Mouse (Mus musculus) CH12.LX (cell line): Measurements from ENCODE around the gene Mtfr1l. TPM values are rescaled to one million over a fixed set of nuclear protein-coding genes. Genes with fewer than 3 reads are reported as not detected.

Source experiments
- DNase-seq: peaks from one replicate; pipeline ENCODE4 v3.0.0-alpha.2; 2013; ENCODE audit errors: extremely low read depth
- H3K27ac ChIP-seq: 2 replicates; pipeline ENCODE4 v1.5.1; 2012; ENCODE audit warnings: low read depth, mild to moderate bottlenecking, control low read depth, moderate library complexity; ENCODE audit not compliant: insufficient read depth
- H3K27me3 ChIP-seq: replicated peaks from 2 replicates; pipeline ENCODE3; 2012; ENCODE audit warnings: inconsistent platforms
- H3K36me3 ChIP-seq, 2 experiments: replicated peaks in 1 of 2; 2 replicates each; pipeline versions ENCODE3 to v1.6.1; 2012; ENCODE audit warnings: inconsistent platforms in 1 of 2, low read length in 1 of 2, mild to moderate bottlenecking in 1 of 2, mixed read lengths in 1 of 2, moderate library complexity in 1 of 2; ENCODE audit not compliant: control insufficient read depth in 1 of 2, insufficient read depth in 1 of 2
- H3K4me1 ChIP-seq, 2 experiments: 2 replicates each; pipeline ENCODE4 v1.6.1; 2012; ENCODE audit warnings: inconsistent platforms in 1 of 2, moderate library complexity in 1 of 2; ENCODE audit not compliant: insufficient read depth in 2 of 2, control insufficient read depth in 1 of 2
- H3K4me2 ChIP-seq: 2 replicates; pipeline ENCODE4 v1.6.1; 2012; ENCODE audit warnings: low read depth, mild to moderate bottlenecking, control low read depth; ENCODE audit not compliant: poor library complexity, insufficient read depth, severe bottlenecking
- H3K4me3 ChIP-seq, 3 experiments: fragments of 150-350 bp in 1 of 3; sonication (generic) in 1 of 3; replicated peaks in 1 of 3; 2 replicates each; pipeline versions ENCODE3 to v1.5.1; 2011 to 2012; ENCODE audit warnings: low read depth in 2 of 3, low read length in 2 of 3, mild to moderate bottlenecking in 2 of 3, moderate library complexity in 2 of 3, control low read depth in 1 of 3, improper control_type of control experiment in 1 of 3, inconsistent platforms in 1 of 3, mixed read lengths in 1 of 3; ENCODE audit not compliant: poor library complexity in 1 of 3
- H3K79me2 ChIP-seq: replicated peaks from 2 replicates; pipeline ENCODE4 v1.6.1; 2012; ENCODE audit warnings: mild to moderate bottlenecking, moderate library complexity; ENCODE audit not compliant: control insufficient read depth, poor library complexity, insufficient read depth, severe bottlenecking; ENCODE audit errors: extremely low read depth
- H3K9ac ChIP-seq: 2 replicates; pipeline ENCODE4 v1.6.1; 2012; ENCODE audit warnings: low read depth, mild to moderate bottlenecking, control low read depth, moderate library complexity; ENCODE audit not compliant: insufficient read depth
- H3K9me3 ChIP-seq: replicated peaks from 2 replicates; pipeline ENCODE3; 2012; ENCODE audit warnings: low read length, inconsistent platforms, mixed read lengths
- CHD1 ChIP-seq: IDR thresholded peaks from 2 replicates; pipeline ENCODE4 v1.6.1; 2012; ENCODE audit warnings: low read depth, low read length, improper control_type of control experiment, inconsistent platforms
- CTCF ChIP-seq, 2 experiments: IDR thresholded peaks in 1 of 2; conservative IDR thresholded peaks in 1 of 2; 2 replicates each; pipeline ENCODE4 v1.5.1; 2011 to 2012; ENCODE audit warnings: low read depth in 2 of 2, low read length in 2 of 2, improper control_type of control experiment in 1 of 2, inconsistent platforms in 1 of 2, mild to moderate bottlenecking in 1 of 2, moderate library complexity in 1 of 2
- ELF1 ChIP-seq: IDR thresholded peaks from 2 replicates; pipeline ENCODE4 v1.6.1; 2014; ENCODE audit warnings: low read depth, mild to moderate bottlenecking, inconsistent platforms, low read length, improper control_type of control experiment
- EP300 ChIP-seq: IDR thresholded peaks from 2 replicates; pipeline ENCODE4 v1.6.1; 2011; ENCODE audit warnings: low read length, improper control_type of control experiment
- GABPA ChIP-seq: IDR thresholded peaks from 2 replicates; pipeline ENCODE4 v1.6.1; 2012; ENCODE audit warnings: low read depth, low read length, improper control_type of control experiment, inconsistent platforms; ENCODE audit not compliant: insufficient replicate concordance
- HCFC1 ChIP-seq: IDR thresholded peaks from 2 replicates; pipeline ENCODE4 v1.6.1; 2012; ENCODE audit warnings: low read depth, mild to moderate bottlenecking, inconsistent platforms, low read length, improper control_type of control experiment
- IRF4 ChIP-seq: IDR thresholded peaks from 2 replicates; pipeline ENCODE4 v1.6.1; 2014; ENCODE audit warnings: low read depth, mild to moderate bottlenecking, inconsistent platforms, low read length, improper control_type of control experiment
- JUND ChIP-seq: conservative IDR thresholded peaks from 2 replicates; pipeline ENCODE4 v1.6.1; 2011; ENCODE audit warnings: low read depth, low read length, improper control_type of control experiment
- MAFK ChIP-seq: IDR thresholded peaks from 2 replicates; pipeline ENCODE4 v1.6.1; 2011; ENCODE audit warnings: low read length, improper control_type of control experiment; ENCODE audit not compliant: insufficient replicate concordance
- MAX ChIP-seq: IDR thresholded peaks from 2 replicates; pipeline ENCODE4 v1.6.1; 2011; ENCODE audit warnings: low read length, improper control_type of control experiment
- MAZ ChIP-seq: IDR thresholded peaks from 2 replicates; pipeline ENCODE4 v1.6.1; 2012; ENCODE audit warnings: low read depth, mild to moderate bottlenecking, inconsistent platforms, low read length, improper control_type of control experiment, moderate library complexity
- MEF2A ChIP-seq: IDR thresholded peaks from 2 replicates; pipeline ENCODE4 v1.6.1; 2014; ENCODE audit warnings: low read depth, mild to moderate bottlenecking, inconsistent platforms, low read length, improper control_type of control experiment, borderline replicate concordance
- MYC ChIP-seq: IDR thresholded peaks from 2 replicates; pipeline ENCODE4 v1.6.1; 2011; ENCODE audit warnings: low read depth, mild to moderate bottlenecking, improper control_type of control experiment, low read length
- NRF1 ChIP-seq: IDR thresholded peaks from 2 replicates; pipeline ENCODE4 v1.6.1; 2014; ENCODE audit warnings: low read depth, mild to moderate bottlenecking, inconsistent platforms, low read length, improper control_type of control experiment, moderate library complexity
- POLR2A ChIP-seq: IDR thresholded peaks from 2 replicates; pipeline ENCODE4 v1.6.1; 2011; ENCODE audit warnings: low read depth, mild to moderate bottlenecking, improper control_type of control experiment, low read length
- RCOR1 ChIP-seq: conservative IDR thresholded peaks from 2 replicates; pipeline ENCODE4 v1.6.1; 2012; ENCODE audit warnings: low read depth, mild to moderate bottlenecking, inconsistent platforms, low read length, improper control_type of control experiment
- SIN3A ChIP-seq: IDR thresholded peaks from 2 replicates; pipeline ENCODE4 v1.6.1; 2012; ENCODE audit warnings: low read length, improper control_type of control experiment, inconsistent platforms
- SMC3 ChIP-seq: IDR thresholded peaks from 2 replicates; pipeline ENCODE4 v1.6.1; 2011; ENCODE audit warnings: low read depth, low read length, improper control_type of control experiment
- TBP ChIP-seq: conservative IDR thresholded peaks from 2 replicates; pipeline ENCODE4 v1.6.1; 2011; ENCODE audit warnings: low read depth, low read length, improper control_type of control experiment
- ZKSCAN1 ChIP-seq: IDR thresholded peaks from 2 replicates; pipeline ENCODE4 v1.6.1; 2012; ENCODE audit warnings: low read depth, inconsistent platforms, low read length, improper control_type of control experiment, borderline replicate concordance
- ZMIZ1 ChIP-seq: IDR thresholded peaks from 2 replicates; pipeline ENCODE4 v1.6.1; 2012; ENCODE audit warnings: low read depth, mild to moderate bottlenecking, inconsistent platforms, low read length, improper control_type of control experiment
- ZNF384 ChIP-seq: IDR thresholded peaks from 2 replicates; pipeline ENCODE4 v1.6.1; 2012; ENCODE audit warnings: low read depth, low read length, improper control_type of control experiment, inconsistent platforms
- dilution Hi-C: fragments of 300-500 bp; cut with MboI; formaldehyde crosslinking; loops from 2 replicates; pipeline ENCODE4 v1.14.3; 2020; ENCODE audit warnings: low sequenced_read_pairs; ENCODE audit not compliant: extremely low pct_unique_long_range_greater_than_20kb, extremely low pct_ligation_motif_present
- in situ Hi-C: fragments of 300-500 bp; cut with MboI; formaldehyde crosslinking; loops from 3 replicates; pipeline ENCODE4 v1.14.3; 2019; ENCODE audit warnings: low sequenced_read_pairs, low pct_ligation_motif_present, low pct_unique_long_range_greater_than_20kb, mixed read lengths
- polyA plus RNA-seq: library from polyadenylated mRNA; unstranded; fragments of >175 nt; gene quantifications from 2 replicates; pipeline ENCODE4 v1.2.1, GENCODE M21; 2012; ENCODE audit warnings: low read depth; ENCODE audit not compliant: insufficient read length
- total RNA-seq, 2 experiments: library from RNA; depleted of rRNA; stranded (reverse); fragments of 300-350 nt in 1 of 2; fragments of >200 nt in 1 of 2; gene quantifications; 2 replicates each; pipeline ENCODE4 v1.2.3; 2012 to 2014

Mtfr1l gene
- total and polyA plus RNA-seq, 3 experiments: 16.2 to 36.5 (median 34.0) TPM

GRCm38 (mm10) chr4:134516981-134517380, 18.2 kb downstream of the Mtfr1l start:
- dilution Hi-C loops (no loop called here), in situ Hi-C loops (no loop called here)
- Histone ChIP-seq H3K4me3 (no peak overlapping the region), H3K9me3 (no peaks in the 10 kb centered on the region), H3K79me2 (peaks cover 35% of the 10 kb centered on the region), H3K27ac (no peak overlapping the region), H3K9ac (no peak overlapping the region), H3K4me2 (no peak overlapping the region), H3K4me1 (peaks cover 4 to 22% of the 10 kb centered on the region in 2 experiments; a peak in 3 of 4 replicates), H3K36me3 (peaks cover 4 to 49% of the 10 kb centered on the region in 2 experiments), H3K27me3 (no peaks in the 10 kb centered on the region)
- no peak for TF ChIP-seq ELF1
- no peak for TF ChIP-seq POLR2A
- no peak for TF ChIP-seq RCOR1
- TF ChIP-seq GABPA: no peak
- TF ChIP-seq MEF2A: no peak
- no peak for TF ChIP-seq JUND
- TF ChIP-seq IRF4: no peak
- TF ChIP-seq SMC3: no peak
- TF ChIP-seq EP300: no peak
- TF ChIP-seq CHD1: no peak
- no peak for TF ChIP-seq HCFC1
- TF ChIP-seq SIN3A: no peak
- TF ChIP-seq TBP: no peak
- TF ChIP-seq ZKSCAN1: no peak
- no peak for TF ChIP-seq ZMIZ1
- TF ChIP-seq MAX: no peak
- no peak for TF ChIP-seq MAZ
- no peak for TF ChIP-seq CTCF (conservative IDR thresholded peaks at IDR 0.05 in 1 of 2, IDR thresholded peaks at IDR 0.05 in 1 of 2; ENCODE audit: low read depth in 2 of 2, low read length in 2 of 2)
- no peak for TF ChIP-seq NRF1
- TF ChIP-seq MYC: no peak
- DNase-seq: no peak

- in situ Hi-C loops: no loop called here
Measured at GRCm38 (mm10) chr4:134515614-134516013, 19.6 kb downstream of the Mtfr1l start.

More at GRCm38 (mm10) chr4:134515614-134516013, 19.6 kb downstream of the Mtfr1l start:
- no peak for DNase-seq
- Histone ChIP-seq H3K9me3 (no peaks in the 10 kb centered on the region), H3K36me3 (peaks cover 0 to 40% of the 10 kb centered on the region in 2 experiments), H3K4me2 (no peak overlapping the region), H3K27me3 (no peaks in the 10 kb centered on the region), H3K4me1 (peaks cover 4 to 22% of the 10 kb centered on the region in 2 experiments; a peak in 3 of 4 replicates), H3K4me3 (no peak overlapping the region), H3K9ac (no peak overlapping the region), H3K27ac (no peak overlapping the region), H3K79me2 (peaks cover 37% of the 10 kb centered on the region)
- dilution Hi-C loops: no loop called here
- no peak for TF ChIP-seq ZNF384
- TF ChIP-seq MAFK: peak; percentile 17; the same call in 1 of the 2 replicates
